Comparison of ENCODE assay signal across 12 mouse cellular contexts in genomic region chr2:157328570-157328969, GRCm38 (mm10). TPM values are rescaled to one million over a fixed set of nuclear protein-coding genes. Genes with fewer than 3 reads are reported as not detected.
DNase-seq lines count a peak whose midpoint lies in the region; ATAC-seq and TF ChIP-seq lines count a peak whose summit lies in the region.
"Had no signal": no experiment of that assay in that cellular context is flagged by ENCODE, and none has a peak within 500 bp of the region (broad histone marks: within the 10 kb centered on the region; RNA-seq: fewer than 3 reads in every experiment).

No protein-coding gene starts in this region.

- H3K4me2 ChIP-seq in forebrain, embryonic 15.5 days (replicated peaks) = no peak overlapping the region
- no peak overlapping the region for H3K4me2 ChIP-seq in midbrain, embryonic 15.5 days
- H3K4me2 ChIP-seq in kidney, embryonic 15.5 days = no peak overlapping the region
- H3K4me2 ChIP-seq in kidney, embryonic 14.5 days (replicated peaks; ENCODE audit: low read depth, low read length) = no peak overlapping the region

- H3K27ac ChIP-seq in forebrain, embryonic 15.5 days (replicated peaks) = peak overlapping the region; percentile 66
- peak overlapping the region; percentile 58 for H3K27ac ChIP-seq in midbrain, embryonic 15.5 days
- no peak overlapping the region for H3K27ac ChIP-seq in kidney, embryonic 15.5 days
- no peak overlapping the region for H3K27ac ChIP-seq in kidney, embryonic 14.5 days (ENCODE audit: low read depth, low read length)
- no peak overlapping the region for H3K27ac ChIP-seq in gastrocnemius, adult 2 months

- peaks cover 26% of the 10 kb centered on the region for H3K36me3 ChIP-seq in forebrain, embryonic 15.5 days
- peaks cover 17% of the 10 kb centered on the region for H3K36me3 ChIP-seq in midbrain, embryonic 15.5 days (replicated peaks)
- H3K36me3 ChIP-seq in kidney, embryonic 15.5 days = peaks cover 45% of the 10 kb centered on the region
- H3K36me3 ChIP-seq in kidney, embryonic 14.5 days (ENCODE audit: control insufficient read depth, insufficient read depth, low read length) = peaks cover 39% of the 10 kb centered on the region

- intact Hi-C loops in gastrocnemius, adult 2 months (cut with DNase I) = no loop called here

- H3K9ac ChIP-seq in forebrain, embryonic 15.5 days (replicated peaks) = no peak overlapping the region; the same call in 1 of the 2 replicates
- H3K9ac ChIP-seq in midbrain, embryonic 15.5 days = no peak overlapping the region
- H3K9ac ChIP-seq in kidney, embryonic 15.5 days = no peak overlapping the region
- H3K9ac ChIP-seq in kidney, embryonic 14.5 days (ENCODE audit: low read depth, low read length) = no peak overlapping the region
- H3K9ac ChIP-seq: liver, postnatal 0 days had no signal

- no peak for TF ChIP-seq CTCF in gastrocnemius, adult 2 months (IDR thresholded peaks at IDR 0.05)

- DNase-seq in ES-CJ7 (ENCODE audit: low read depth, low spot score) (peak; percentile 82), R1 (ENCODE audit: low read depth, low spot score) (peak; percentile 90)
- DNase-seq in gastrocnemius, adult 2 months = no peak
- DNase-seq: liver, postnatal 0 days; spleen, adult 18-20 months; thymus, postnatal 4 days had no signal

- H3K9me3 ChIP-seq in forebrain, embryonic 15.5 days = no peaks in the 10 kb centered on the region
- no peaks in the 10 kb centered on the region for H3K9me3 ChIP-seq in midbrain, embryonic 15.5 days
- no peaks in the 10 kb centered on the region for H3K9me3 ChIP-seq in kidney, embryonic 15.5 days (replicated peaks)
- H3K9me3 ChIP-seq in kidney, embryonic 14.5 days (ENCODE audit: control insufficient read depth, low read length) = no peaks in the 10 kb centered on the region

- ATAC-seq in forebrain, embryonic 15.5 days (replicated peaks) = peak; percentile 59
- ATAC-seq in midbrain, embryonic 15.5 days (replicated peaks) = peak; percentile 83
- no peak for ATAC-seq in kidney, embryonic 15.5 days (replicated peaks; ENCODE audit: low FRiP score)
- ATAC-seq in kidney, embryonic 14.5 days (ENCODE audit: low FRiP score, low TSS enrichment) = no peak
- ATAC-seq: liver, postnatal 0 days had no signal

- 5% methylated on average over 11 of the region's 11 CpGs for WGBS in forebrain, embryonic 15.5 days
- 4% methylated on average over 11 of the region's 11 CpGs for WGBS in midbrain, embryonic 15.5 days
- WGBS in kidney, embryonic 15.5 days = 34% methylated on average over 11 of the region's 11 CpGs
- WGBS in kidney, embryonic 14.5 days = 31% methylated on average over 11 of the region's 11 CpGs

- no peak overlapping the region for H3K4me3 ChIP-seq in forebrain, embryonic 15.5 days
- H3K4me3 ChIP-seq in midbrain, embryonic 15.5 days = no peak overlapping the region
- no peak overlapping the region for H3K4me3 ChIP-seq in kidney, embryonic 15.5 days (replicated peaks)
- no peak overlapping the region for H3K4me3 ChIP-seq in kidney, embryonic 14.5 days (ENCODE audit: low read length)
- H3K4me3 ChIP-seq in gastrocnemius, adult 2 months = no peak overlapping the region
- H3K4me3 ChIP-seq: erythroblast, embryonic 14.5 days had no signal

- H3K27me3 ChIP-seq in forebrain, embryonic 15.5 days = no peaks in the 10 kb centered on the region
- no peaks in the 10 kb centered on the region for H3K27me3 ChIP-seq in midbrain, embryonic 15.5 days (replicated peaks)
- H3K27me3 ChIP-seq in kidney, embryonic 15.5 days = no peaks in the 10 kb centered on the region
- no peaks in the 10 kb centered on the region for H3K27me3 ChIP-seq in kidney, embryonic 14.5 days (ENCODE audit: control insufficient read depth, insufficient read depth, low read length)

- H3K4me1 ChIP-seq in forebrain, embryonic 15.5 days = peaks cover 20% of the 10 kb centered on the region
- peaks cover 22% of the 10 kb centered on the region for H3K4me1 ChIP-seq in midbrain, embryonic 15.5 days
- 0 out of 2 replicates have a peak, but pooled peaks cover 5% of the 10 kb centered on the region for H3K4me1 ChIP-seq in kidney, embryonic 15.5 days
- H3K4me1 ChIP-seq in kidney, embryonic 14.5 days (ENCODE audit: control insufficient read depth, insufficient read depth, low read length) = no peaks in the 10 kb centered on the region

RNA-seq across cellular contexts. Expression of gene Ghrh, which starts 18.7 kb away (rescaled TPM):
- polyA plus RNA-seq in forebrain, embryonic 15.5 days (2015; fragmentation: Nextera tagmentation; extraction: Ambion mirVana) = 1.5 and 2.0 TPM in 2 replicates
- 1.3 and 4.1 TPM in 2 replicates for polyA plus RNA-seq in midbrain, embryonic 15.5 days (2015; fragmentation: Nextera tagmentation; extraction: Ambion mirVana)
- 0.35 TPM in 1 of 2 replicates, not detected in the other for polyA plus RNA-seq in kidney, embryonic 15.5 days (2015; fragmentation: Nextera tagmentation; extraction: Ambion mirVana)
- not detected in 2 replicates for polyA plus RNA-seq in kidney, embryonic 14.5 days (2014; fragmentation: Nextera tagmentation; extraction: Ambion mirVana)
- not detected for total RNA-seq in gastrocnemius, adult 2 months (2021)
- polyA plus RNA-seq: erythroblast, embryonic 14.5 days; kidney, embryonic 16.5 days; liver, postnatal 0 days had no signal

RNA-seq across cellular contexts. Expression of gene Manbal, which starts 38.8 kb away (rescaled TPM):
- 105 TPM in 2 replicates for polyA plus RNA-seq in forebrain, embryonic 15.5 days (2015; fragmentation: Nextera tagmentation; extraction: Ambion mirVana)
- polyA plus RNA-seq in midbrain, embryonic 15.5 days (2015; fragmentation: Nextera tagmentation; extraction: Ambion mirVana) = 104 and 107 TPM in 2 replicates
- 71.7 and 81.2 TPM in 2 replicates for polyA plus RNA-seq in kidney, embryonic 15.5 days (2015; fragmentation: Nextera tagmentation; extraction: Ambion mirVana)
- 38.2 and 62.2 TPM in 2 replicates for polyA plus RNA-seq in kidney, embryonic 14.5 days (2014; fragmentation: Nextera tagmentation; extraction: Ambion mirVana)
- total RNA-seq in gastrocnemius, adult 2 months (2021) = 10 to 100 TPM; 13.5 TPM

RNA-seq across cellular contexts. Expression of gene Mroh8, which starts 49.2 kb away (rescaled TPM):
- 0.52 and 0.53 TPM in 2 replicates for polyA plus RNA-seq in forebrain, embryonic 15.5 days (2015; fragmentation: Nextera tagmentation; extraction: Ambion mirVana)
- polyA plus RNA-seq in midbrain, embryonic 15.5 days (2015; fragmentation: Nextera tagmentation; extraction: Ambion mirVana) = 0.50 and 0.74 TPM in 2 replicates
- polyA plus RNA-seq in kidney, embryonic 15.5 days (2015; fragmentation: Nextera tagmentation; extraction: Ambion mirVana) = 0.47 and 0.59 TPM in 2 replicates
- 0.26 and 0.89 TPM in 2 replicates for polyA plus RNA-seq in kidney, embryonic 14.5 days (2014; fragmentation: Nextera tagmentation; extraction: Ambion mirVana)
- 1 to 10 TPM in 1 of 2 experiments, under 1 TPM in 1; 0.46 to 1.1 TPM for total RNA-seq in gastrocnemius, adult 2 months (2021)
- polyA plus RNA-seq: erythroblast, embryonic 14.5 days had no signal

RNA-seq across cellular contexts. Expression of gene Rpn2, which starts 49.8 kb away (rescaled TPM):
- 184 and 187 TPM in 2 replicates for polyA plus RNA-seq in forebrain, embryonic 15.5 days (2015; fragmentation: Nextera tagmentation; extraction: Ambion mirVana)
- 215 and 218 TPM in 2 replicates for polyA plus RNA-seq in midbrain, embryonic 15.5 days (2015; fragmentation: Nextera tagmentation; extraction: Ambion mirVana)
- 311 and 322 TPM in 2 replicates for polyA plus RNA-seq in kidney, embryonic 15.5 days (2015; fragmentation: Nextera tagmentation; extraction: Ambion mirVana)
- 202 and 311 TPM in 2 replicates for polyA plus RNA-seq in kidney, embryonic 14.5 days (2014; fragmentation: Nextera tagmentation; extraction: Ambion mirVana)
- total RNA-seq in gastrocnemius, adult 2 months (2021) = 10 to 100 TPM; 69.4 to 84.8 TPM

Comparison
In these comparisons a context has a peak if more than half of its experiments do, and no peak if none do; other contexts are left out.
1. ATAC-seq: peak in forebrain, embryonic 15.5 days (single experiment) and midbrain, embryonic 15.5 days (single experiment); none in kidney, embryonic 15.5 days (single experiment) and kidney, embryonic 14.5 days (single experiment).
2. H3K27ac ChIP-seq: peak in forebrain, embryonic 15.5 days (single experiment) and midbrain, embryonic 15.5 days (single experiment); none in kidney, embryonic 15.5 days (single experiment), kidney, embryonic 14.5 days (single experiment) and gastrocnemius, adult 2 months (single experiment).